Mouse (Mus musculus): Measurements from ENCODE around the gene Ctrc.
A peak's percentile ranks its signal among the peaks of the same experiment; 100 is the strongest.

Gene Ctrc

DNA sequence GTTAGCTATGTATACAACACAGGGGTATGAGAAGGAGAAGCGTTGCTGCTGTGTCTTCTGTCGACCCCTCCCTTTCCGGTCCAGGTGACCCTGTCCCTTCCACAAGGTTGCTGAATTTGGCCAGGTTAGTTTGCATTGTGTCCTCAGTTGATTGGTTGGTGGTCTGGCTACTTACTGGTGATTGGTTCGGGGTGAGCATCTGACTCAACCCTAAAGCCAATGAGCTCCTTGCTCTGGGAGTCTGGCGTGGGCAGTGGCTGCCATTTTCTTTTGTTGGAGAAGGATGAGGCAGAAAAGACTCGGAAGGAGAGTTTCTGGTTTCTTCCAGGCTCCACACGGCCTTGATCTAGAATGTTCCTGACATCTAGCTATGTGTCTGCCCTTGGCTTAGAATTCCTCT is 26.8 kb downstream of the Ctrc start:
- DNase-seq (ENCODE audit: low read depth, low spot score), result no peak

- no peak for DNase-seq (ENCODE audit: low read depth, low spot score)
These were observed 27.3 kb downstream of the Ctrc start for GRCm38 (mm10) chr4:141818861-141819260.

DNA sequence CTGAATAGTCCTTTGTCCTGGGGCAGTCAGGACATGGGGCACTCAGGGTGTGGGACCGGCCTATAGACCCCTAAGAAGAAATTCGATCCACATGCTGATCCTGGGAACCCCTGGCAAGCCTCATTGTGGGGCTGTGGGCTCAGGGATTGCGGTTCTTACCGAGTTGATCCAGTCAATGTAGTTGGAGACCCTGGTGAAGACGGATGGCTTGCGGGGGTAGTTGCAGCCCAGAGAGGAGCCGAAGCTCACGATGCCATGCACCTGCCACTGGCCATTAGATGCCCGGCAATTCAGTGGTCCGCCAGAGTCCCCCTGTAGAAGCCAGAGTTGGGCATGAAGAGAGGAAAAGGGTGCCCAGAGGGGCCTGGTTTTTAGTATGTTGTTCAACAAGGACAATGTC is 28.5 kb downstream of the Ctrc start:
- DNase-seq (ENCODE audit: low read depth, low spot score), result no peak

DNA sequence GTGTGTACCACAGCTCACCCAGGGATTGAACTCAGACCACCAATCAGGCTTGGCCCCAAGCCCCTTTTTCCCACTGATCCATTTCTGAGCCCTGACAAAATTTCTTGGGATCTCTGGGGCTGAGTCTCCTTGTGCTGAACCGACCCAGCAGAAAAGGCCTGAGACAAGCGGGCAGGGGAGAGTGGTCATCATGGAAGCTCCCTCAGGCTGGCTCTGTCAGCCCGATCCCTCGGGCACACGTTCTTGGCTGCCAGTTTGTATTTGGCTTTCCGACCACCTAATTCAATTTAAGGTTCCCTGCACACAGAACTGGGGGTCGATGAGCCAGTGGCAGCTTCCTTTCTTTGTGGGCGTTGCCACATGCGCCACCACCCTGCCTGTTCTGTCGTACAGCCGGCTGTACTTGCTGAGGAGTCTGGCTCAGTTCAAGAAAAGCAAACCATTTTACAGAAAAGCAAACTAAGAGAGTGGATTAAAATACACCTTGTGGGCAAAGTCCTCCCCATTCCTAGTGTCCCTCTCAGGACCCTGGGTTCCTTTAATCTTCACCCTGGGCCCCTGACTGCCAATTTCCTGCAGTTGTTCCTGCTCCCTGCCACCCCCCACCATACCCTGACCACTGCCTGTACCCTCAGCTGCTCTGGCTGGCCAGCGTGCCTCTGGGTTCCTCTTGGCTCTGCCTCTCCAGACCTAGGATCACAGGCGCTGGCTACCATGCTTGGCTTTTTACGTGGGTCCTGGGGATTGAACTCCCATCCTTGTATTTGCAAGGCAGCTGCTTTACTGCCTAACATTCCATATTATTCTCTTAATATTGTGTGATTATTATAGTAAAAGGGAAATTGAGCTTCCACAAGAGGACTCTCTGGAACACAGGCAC is 29.1 kb downstream of the Ctrc start:
- no peak for DNase-seq (ENCODE audit: low read depth, low spot score)

DNA sequence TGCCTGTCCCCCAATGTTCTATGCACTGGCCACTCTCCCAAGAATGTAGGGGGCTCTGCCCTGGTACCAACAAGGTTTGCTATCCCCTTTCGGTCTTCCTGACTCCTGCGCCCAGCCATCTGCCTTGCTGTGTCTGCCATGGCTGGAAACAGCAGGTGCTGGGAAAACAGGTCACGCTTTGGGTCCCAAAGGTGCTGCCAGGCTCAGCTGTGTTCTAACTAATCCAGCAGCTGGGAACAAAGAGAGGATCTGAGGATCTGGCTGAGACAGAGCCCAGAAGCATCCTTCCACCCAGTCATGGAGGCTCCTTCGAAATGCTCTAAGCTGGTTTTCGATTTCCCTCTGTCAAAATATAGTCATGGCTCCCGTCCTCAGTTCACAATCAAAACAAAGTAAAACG is 29.9 kb downstream of the Ctrc start:
- DNase-seq (ENCODE audit: low read depth, low spot score), result no peak

DNA sequence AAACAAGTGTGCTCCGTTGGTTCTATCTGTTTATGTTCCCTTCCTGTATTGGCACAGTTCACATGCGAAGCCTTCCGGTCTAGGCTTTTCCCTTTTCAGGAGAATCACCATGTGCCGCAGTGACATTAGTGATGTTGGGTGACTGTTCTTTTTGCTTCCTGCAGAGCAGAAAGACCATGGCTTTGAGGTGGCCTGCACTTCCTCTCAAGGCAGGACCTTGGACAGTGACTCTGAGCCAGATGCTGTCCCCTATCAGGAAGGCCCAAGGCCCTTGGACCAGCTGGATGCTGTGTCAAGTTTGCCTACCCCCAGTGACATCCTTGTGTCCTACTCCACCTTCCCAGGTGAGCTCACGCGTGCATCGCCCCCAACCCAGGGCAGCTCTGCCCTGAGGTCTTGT is 34.8 kb downstream of the Ctrc start:
- DNase-seq (ENCODE audit: low read depth, low spot score), result no peak

DNA sequence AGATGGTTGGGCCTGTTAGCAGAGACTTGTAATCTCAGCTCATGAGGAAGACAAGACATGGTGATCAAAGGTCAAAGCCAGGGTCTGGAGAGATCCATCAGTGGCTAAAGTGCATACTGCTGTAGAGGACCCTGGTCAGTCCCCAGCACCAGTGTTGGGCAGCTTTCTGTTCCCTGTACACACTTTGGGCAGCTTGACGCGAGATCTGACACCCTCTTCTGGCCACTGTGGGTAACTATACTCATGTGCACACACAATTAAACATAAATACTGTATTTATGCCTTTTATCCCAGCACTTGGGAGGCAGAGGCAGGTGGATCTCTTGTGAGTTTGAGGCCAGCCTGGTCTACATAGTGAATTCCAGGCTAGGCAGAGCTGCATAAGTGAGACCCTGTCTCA is 35.2 kb downstream of the Ctrc start:
- no peak for DNase-seq (ENCODE audit: low read depth, low spot score)

GRCm38 (mm10) chr4:141809850-141810464 is 36.2 kb downstream of the Ctrc start:
- peak; percentile 40 for DNase-seq (ENCODE audit: low read depth, low spot score)

DNA sequence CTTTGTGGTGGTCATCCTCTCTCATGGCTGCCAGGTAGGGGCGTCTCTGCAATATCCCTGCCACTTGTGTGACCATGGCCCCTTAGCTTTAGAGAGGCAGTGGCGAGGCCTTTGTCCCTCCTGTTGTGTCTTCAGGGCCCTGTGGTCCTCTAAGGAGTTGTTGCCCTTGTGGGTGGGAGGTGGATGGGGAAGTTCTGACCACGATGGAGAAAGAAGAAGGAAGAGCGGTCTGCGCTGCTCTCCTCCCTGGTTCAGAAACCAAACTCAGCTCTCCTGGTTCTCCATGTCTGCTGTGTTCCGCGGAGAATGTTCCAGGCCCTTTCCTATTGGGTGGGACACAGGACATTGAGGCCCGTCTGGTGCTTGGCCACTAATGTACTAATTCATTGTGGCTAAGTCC is 40.3 kb downstream of the Ctrc start:
- DNase-seq (ENCODE audit: low read depth, low spot score), result no peak

DNA sequence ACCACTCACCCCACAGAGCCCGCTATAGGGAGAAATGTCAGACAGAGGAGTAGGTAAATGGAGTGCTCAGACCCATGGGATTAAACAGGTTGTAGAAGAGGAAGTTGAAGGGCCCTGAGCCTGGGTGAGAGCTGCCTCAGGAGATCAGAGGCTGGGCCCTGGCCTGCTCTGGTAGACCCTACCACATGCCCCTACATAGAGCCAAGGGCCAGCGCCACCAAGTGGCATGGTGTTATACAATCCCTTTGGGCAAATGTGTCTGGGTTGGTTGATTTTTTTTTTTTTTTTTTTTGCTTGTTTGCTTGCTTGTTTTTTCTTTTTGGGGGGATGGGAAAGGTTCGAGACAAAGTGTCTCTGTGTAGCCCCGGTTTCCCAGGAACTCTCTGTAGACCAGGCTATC is 42.1 kb downstream of the Ctrc start:
- no peak for DNase-seq (ENCODE audit: low read depth, low spot score)

DNA sequence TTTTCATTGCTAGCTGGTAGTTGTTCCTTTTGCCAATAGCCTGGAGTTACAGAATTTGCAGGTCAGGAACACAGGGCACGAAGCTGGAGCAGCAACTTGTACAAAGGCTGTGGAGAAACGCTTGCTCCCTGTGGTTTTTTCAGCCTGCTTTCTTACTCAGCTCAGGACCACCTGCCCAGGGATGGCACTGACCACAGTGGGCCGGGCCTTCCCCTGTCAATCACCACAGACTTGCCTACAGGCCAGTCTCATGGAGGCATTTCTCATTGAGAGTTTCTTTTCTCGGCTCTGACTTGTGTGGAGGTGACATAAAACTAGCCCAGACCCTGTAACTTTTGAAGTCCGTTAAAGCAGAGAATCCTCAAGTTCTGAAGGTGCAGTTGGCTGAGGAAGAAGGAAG is 48.6 kb downstream of the Ctrc start:
- no peak for DNase-seq (ENCODE audit: low read depth, low spot score)

GRCm38 (mm10) chr4:141796954-141797353 is 49.2 kb downstream of the Ctrc start:
- DNase-seq (ENCODE audit: low read depth, low spot score), result no peak

DNA sequence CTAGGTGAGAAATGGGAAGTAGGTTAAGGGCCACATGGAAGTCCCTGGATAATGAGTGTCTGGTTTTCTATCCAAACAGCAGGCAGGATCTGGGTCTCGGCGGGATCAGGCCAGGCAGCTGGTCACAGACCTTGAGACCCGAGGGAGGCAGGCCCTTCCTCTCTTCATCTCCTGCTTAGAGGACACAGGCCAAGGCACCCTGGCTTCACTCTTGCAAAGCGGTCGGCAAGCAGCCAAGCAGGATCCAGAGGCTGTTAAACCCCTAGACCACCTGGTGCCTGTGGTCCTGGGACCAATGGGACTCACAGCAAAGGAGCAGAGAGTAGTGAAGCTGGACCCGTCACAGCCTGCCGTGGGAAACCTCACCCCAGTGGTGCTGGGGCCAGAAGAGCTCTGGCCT is 49.8 kb downstream of the Ctrc start:
- no peak for DNase-seq (ENCODE audit: low read depth, low spot score)

GRCm38 (mm10) chr4:141794152-141794535 is 52.0 kb downstream of the Ctrc start:
- DNase-seq (ENCODE audit: low read depth, low spot score), result no peak

DNA sequence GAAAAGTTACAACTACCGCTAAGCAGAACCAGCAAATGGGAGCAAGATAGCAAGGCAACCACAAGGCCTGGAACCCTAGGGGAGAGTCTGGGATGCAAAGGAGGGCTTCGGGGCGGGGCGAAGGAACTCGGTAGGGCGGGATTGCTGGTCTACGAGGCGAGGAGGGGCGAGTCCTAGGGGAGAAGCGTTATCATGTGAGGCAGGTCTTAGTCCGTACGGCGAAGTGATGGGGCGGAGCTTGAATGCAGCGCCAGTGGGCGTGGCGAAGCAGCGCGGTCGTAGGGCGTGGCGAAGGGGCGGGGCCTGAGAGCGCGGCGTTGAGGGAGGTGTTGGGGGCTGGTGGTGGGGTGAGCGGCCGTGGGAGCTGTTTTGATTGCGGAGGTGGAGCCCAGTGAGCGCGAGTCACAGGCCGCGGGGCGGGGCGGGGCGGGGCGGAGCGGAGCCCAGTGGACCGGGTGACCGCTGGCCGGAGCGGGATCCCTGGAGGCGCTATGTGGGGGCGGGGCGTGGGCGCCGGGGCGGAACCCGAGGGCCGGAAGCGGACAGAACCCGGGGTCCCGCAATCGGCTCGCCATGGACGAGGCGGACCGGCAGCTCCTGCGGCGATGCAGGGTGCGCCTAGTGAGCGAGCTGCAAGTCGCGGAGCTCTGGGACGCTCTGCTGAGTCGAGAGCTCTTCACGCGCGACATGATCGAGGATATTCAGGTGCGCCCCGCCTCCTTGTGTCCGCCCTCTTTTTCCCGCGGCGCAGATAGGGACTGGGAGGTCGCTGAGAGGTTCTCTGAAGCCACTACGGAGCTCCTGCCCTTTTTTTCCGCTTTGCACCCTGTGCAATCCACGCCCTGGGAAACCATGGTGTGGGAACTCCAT is 52.6 kb downstream of the Ctrc start, which contains the start of gene Casp9:
Gene Casp9 (plus strand): TSS at position 331 of the 870 bp plus-strand sequence.
- DNase-seq (ENCODE audit: low read depth, low spot score), result peak; percentile 97

DNA sequence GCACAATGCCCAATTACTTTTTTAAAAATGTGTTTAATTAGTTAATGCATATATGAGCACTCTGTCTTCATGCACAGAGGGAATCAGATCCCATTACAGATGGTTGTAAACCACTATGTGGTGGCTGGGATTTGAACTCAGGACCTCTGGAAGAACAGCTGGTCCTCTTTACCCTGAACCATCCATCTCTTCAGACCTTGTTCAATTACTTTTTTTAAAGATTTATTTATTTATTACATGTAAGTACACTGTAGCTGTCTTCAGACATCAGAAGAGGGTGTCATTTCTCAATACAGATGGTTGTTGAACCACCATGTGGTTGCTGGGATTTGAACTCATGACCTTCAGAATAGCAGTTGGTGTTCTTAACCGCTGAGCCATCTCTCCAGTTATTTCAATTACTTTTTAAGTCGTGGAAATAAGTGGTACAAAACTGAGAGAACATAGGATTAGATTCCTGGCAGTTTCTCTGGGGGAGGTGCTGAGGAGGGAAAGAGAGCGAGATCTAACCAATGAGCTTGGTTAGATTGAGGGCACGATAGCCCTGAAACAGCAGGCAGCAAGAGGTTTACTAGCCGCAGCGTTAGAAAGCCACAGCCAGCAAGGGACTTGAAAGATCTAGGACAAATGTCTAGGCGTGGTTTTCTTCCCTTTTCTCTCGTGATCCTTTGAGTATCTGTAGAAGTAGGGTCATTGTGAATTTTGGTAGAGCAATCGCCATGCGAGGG is 53.4 kb downstream of the Ctrc start:
- DNase-seq (ENCODE audit: low read depth, low spot score), result peak; percentile 34

GRCm38 (mm10) chr4:141791951-141792350 is 54.2 kb downstream of the Ctrc start:
- no peak for DNase-seq (ENCODE audit: low read depth, low spot score)

GRCm38 (mm10) chr4:141791486-141791885 is 54.7 kb downstream of the Ctrc start:
- DNase-seq (ENCODE audit: low read depth, low spot score), result no peak

GRCm38 (mm10) chr4:141790524-141790990 is 55.6 kb downstream of the Ctrc start, which contains the start of gene Dnajc16:
Gene Dnajc16 (minus strand): TSS chr4:141790931.
- peak; percentile 99 for DNase-seq (ENCODE audit: low read depth, low spot score)

GRCm38 (mm10) chr4:141789564-141790218 is 56.5 kb downstream of the Ctrc start:
- DNase-seq (ENCODE audit: low read depth, low spot score), result no peak

- no peak for DNase-seq (ENCODE audit: low read depth, low spot score)
These were observed 58.7 kb downstream of the Ctrc start for GRCm38 (mm10) chr4:141787462-141787861.

Data from skeletal muscle tissue, adult 2 months (tissue).